ENCODE assay signal across 17 mouse cellular contexts in the genomic region with DNA sequence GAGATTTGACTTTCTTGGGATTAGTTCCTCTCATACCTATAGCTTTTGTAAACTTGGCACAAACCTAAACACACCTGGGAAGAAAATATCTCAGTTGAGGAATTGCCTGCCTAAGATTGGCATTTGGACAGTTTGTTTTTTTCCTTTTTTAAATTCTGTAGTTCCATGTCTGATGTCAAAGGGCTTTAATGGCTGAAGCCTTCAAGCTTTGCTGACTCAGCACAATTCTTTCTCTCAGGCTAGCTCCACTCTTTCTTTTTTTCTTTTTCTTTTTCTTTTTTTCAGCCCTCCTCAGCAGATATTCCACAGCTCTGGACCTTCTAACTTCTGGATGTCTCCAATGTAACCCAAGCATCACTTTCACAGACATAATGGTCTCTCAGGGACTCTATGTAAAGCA.
"Had no signal": no experiment of that assay in that cellular context is flagged by ENCODE, and none has a peak within 500 bp of the region (broad histone marks: within the 10 kb centered on the region; RNA-seq: fewer than 3 reads in every experiment).

No protein-coding gene starts in this region.

- H3K9ac ChIP-seq: neural tube, embryonic 12.5 days; neural tube, embryonic 13.5 days; neural tube, embryonic 15.5 days; stomach, embryonic 15.5 days had no signal

- H3K4me1 ChIP-seq: neural tube, embryonic 12.5 days; neural tube, embryonic 13.5 days; neural tube, embryonic 15.5 days; stomach, embryonic 15.5 days had no signal

- H3K4me2 ChIP-seq: neural tube, embryonic 12.5 days; neural tube, embryonic 13.5 days; neural tube, embryonic 15.5 days; stomach, embryonic 15.5 days had no signal

- H3K4me3 ChIP-seq: neural tube, embryonic 12.5 days; neural tube, embryonic 13.5 days; neural tube, embryonic 15.5 days; stomach, embryonic 15.5 days had no signal

- H3K36me3 ChIP-seq: neural tube, embryonic 12.5 days; neural tube, embryonic 13.5 days; neural tube, embryonic 15.5 days; stomach, embryonic 15.5 days had no signal

- DNase-seq: retina, postnatal 1 day; right cerebral cortex, adult 18-20 months; right cerebral cortex, postnatal 14 days; right cerebral cortex, postnatal 25 days; right cerebral cortex, postnatal 4 days; spleen, adult 18-20 months; thymus, adult 18-20 months; thymus, adult 2 months; thymus, postnatal 14 days; thymus, postnatal 25 days; thymus, postnatal 36 days; thymus, postnatal 4 days had no signal

- H3K27me3 ChIP-seq: neural tube, embryonic 12.5 days; neural tube, embryonic 13.5 days; neural tube, embryonic 15.5 days; stomach, embryonic 15.5 days had no signal

- H3K27ac ChIP-seq: neural tube, embryonic 12.5 days; neural tube, embryonic 13.5 days; neural tube, embryonic 15.5 days; stomach, embryonic 15.5 days; stomach, postnatal 0 days had no signal

- H3K9me3 ChIP-seq: neural tube, embryonic 12.5 days; neural tube, embryonic 13.5 days; neural tube, embryonic 15.5 days; stomach, embryonic 15.5 days had no signal
